Mouse (Mus musculus): ENCODE data around the gene Cyp46a1.

Gene Cyp46a1

GRCm38 (mm10) chr12:108310456-108311027 lies 23.6 kb upstream of the Cyp46a1 start:
- intact Hi-C loops (cut with DNase I), result no loop called here

- intact Hi-C loops (cut with DNase I), result no loop called here
Measured at GRCm38 (mm10) chr12:108311741-108312290, 22.4 kb upstream of the Cyp46a1 start.

GRCm38 (mm10) chr12:108312432-108312851 lies 21.7 kb upstream of the Cyp46a1 start:
- intact Hi-C loops (cut with DNase I), result no loop called here

GRCm38 (mm10) chr12:108313244-108313772 lies 20.9 kb upstream of the Cyp46a1 start:
- intact Hi-C loops (cut with DNase I), result no loop called here

GRCm38 (mm10) chr12:108315818-108316217 lies 18.4 kb upstream of the Cyp46a1 start:
- intact Hi-C loops (cut with DNase I), result no loop called here

GRCm38 (mm10) chr12:108316655-108317054 lies 17.5 kb upstream of the Cyp46a1 start:
- intact Hi-C loops (cut with DNase I), result no loop called here

GRCm38 (mm10) chr12:108317201-108317738 lies 16.9 kb upstream of the Cyp46a1 start:
- intact Hi-C loops (cut with DNase I), result no loop called here

- intact Hi-C loops (cut with DNase I), result no loop called here
Measured at GRCm38 (mm10) chr12:108317826-108318430, 16.3 kb upstream of the Cyp46a1 start.

GRCm38 (mm10) chr12:108318499-108318898 lies 15.7 kb upstream of the Cyp46a1 start:
- intact Hi-C loops (cut with DNase I), result no loop called here

GRCm38 (mm10) chr12:108320096-108320495 lies 14.1 kb upstream of the Cyp46a1 start:
- intact Hi-C loops (cut with DNase I), result no loop called here

GRCm38 (mm10) chr12:108326401-108326800 lies 7.8 kb upstream of the Cyp46a1 start:
- intact Hi-C loops (cut with DNase I), result no loop called here

GRCm38 (mm10) chr12:108327889-108328491 lies 6.2 kb upstream of the Cyp46a1 start:
- intact Hi-C loops (cut with DNase I), result no loop called here

GRCm38 (mm10) chr12:108333056-108333455 lies 1.1 kb upstream of the Cyp46a1 start:
- intact Hi-C loops (cut with DNase I), result loop anchor here (2.0 kb wide), 1 partner anchor 162 kb away; no protein-coding TSS in a partner anchor

GRCm38 (mm10) chr12:108333481-108333882 lies 699 bp upstream of the Cyp46a1 start:
- intact Hi-C loops (cut with DNase I), result loop anchor here (2.0 kb wide), 1 partner anchor 161 kb away; no protein-coding TSS in a partner anchor

- intact Hi-C loops (cut with DNase I), result no loop called here
Measured at GRCm38 (mm10) chr12:108334529-108334928, 348 bp downstream of the Cyp46a1 start.

GRCm38 (mm10) chr12:108338572-108339190 lies 4.5 kb downstream of the Cyp46a1 start:
- intact Hi-C loops (cut with DNase I), result no loop called here

- intact Hi-C loops (cut with DNase I), result no loop called here
Measured at GRCm38 (mm10) chr12:108348151-108348550, 14.0 kb downstream of the Cyp46a1 start.

- intact Hi-C loops (cut with DNase I), result no loop called here
Measured at GRCm38 (mm10) chr12:108349026-108349425, 14.8 kb downstream of the Cyp46a1 start.

- intact Hi-C loops (cut with DNase I), result no loop called here
Measured at GRCm38 (mm10) chr12:108350931-108351330, 16.8 kb downstream of the Cyp46a1 start.

GRCm38 (mm10) chr12:108352371-108353136 lies 18.4 kb downstream of the Cyp46a1 start:
- intact Hi-C loops (cut with DNase I), result no loop called here

- intact Hi-C loops (cut with DNase I), result no loop called here
Measured at GRCm38 (mm10) chr12:108354284-108354683, 20.1 kb downstream of the Cyp46a1 start.

Measured in adrenal gland (tissue).